Comparison of ENCODE assay signal across 15 mouse cellular contexts in the genomic region with DNA sequence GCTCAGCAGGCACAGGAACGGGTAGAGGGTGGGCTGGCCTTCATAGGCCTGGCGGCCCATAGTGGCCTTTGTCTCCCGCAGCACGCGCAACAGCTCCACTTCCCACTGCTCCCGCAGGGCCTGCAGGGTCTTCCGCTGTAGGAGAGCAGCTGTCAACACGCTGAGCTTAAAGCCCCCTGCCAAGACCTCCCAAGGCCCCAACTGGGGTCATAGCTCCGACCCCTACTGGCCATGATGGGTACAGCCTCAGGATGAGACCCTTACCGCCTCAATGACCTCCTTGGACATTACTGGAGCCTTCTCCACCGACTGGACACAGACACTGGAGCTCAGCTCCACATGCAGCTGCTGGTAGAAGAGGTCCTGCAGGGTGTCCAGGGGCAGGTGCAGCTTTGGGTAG. TPM values are rescaled to one million over a fixed set of nuclear protein-coding genes. Genes with fewer than 3 reads are reported as not detected.
DNase-seq lines count a peak whose midpoint lies in the region; ATAC-seq and TF ChIP-seq lines count a peak whose summit lies in the region.
"Had no signal": no experiment of that assay in that cellular context is flagged by ENCODE, and none has a peak within 500 bp of the region (broad histone marks: within the 10 kb centered on the region; RNA-seq: fewer than 3 reads in every experiment).

No protein-coding gene starts in this region.

- TF ChIP-seq CTCF in forebrain, postnatal 0 days (IDR thresholded peaks at IDR 0.05; ENCODE audit: low read depth): peak; percentile 32; the same call in 1 of the 2 replicates
- TF ChIP-seq CTCF in kidney, adult 2 months (conservative IDR thresholded peaks at IDR 0.05; ENCODE audit: insufficient read depth, insufficient read length, low read depth, low read length): peak; percentile 17; the same call in 1 of the 2 replicates

- H3K4me1 ChIP-seq in forebrain, postnatal 0 days (ENCODE audit: insufficient read depth): 0 out of 2 replicates have a peak, but pooled peaks cover 5% of the 10 kb centered on the region
- peaks cover 5% of the 10 kb centered on the region for H3K4me1 ChIP-seq in forebrain, embryonic 16.5 days (replicated peaks; ENCODE audit: control insufficient read depth, insufficient read depth, low read length)
- peaks cover 6% of the 10 kb centered on the region; the same call in 1 of the 2 replicates for H3K4me1 ChIP-seq in kidney, adult 2 months (ENCODE audit: control insufficient read depth, insufficient read depth, low read length)
- H3K4me1 ChIP-seq in midbrain, embryonic 11.5 days (ENCODE audit: control insufficient read depth, insufficient read depth, low read length): peaks cover 6% of the 10 kb centered on the region
- H3K4me1 ChIP-seq in midbrain, embryonic 15.5 days: peaks cover 8% of the 10 kb centered on the region
- H3K4me1 ChIP-seq in embryonic facial prominence, embryonic 10.5 days: peaks cover 6% of the 10 kb centered on the region

- no peak for TF ChIP-seq POLR2A in kidney, adult 2 months (IDR thresholded peaks at IDR 0.05; ENCODE audit: low read depth, low read length)

- peaks cover 75% of the 10 kb centered on the region for H3K36me3 ChIP-seq in forebrain, postnatal 0 days (ENCODE audit: insufficient read depth)
- peaks cover 66% of the 10 kb centered on the region for H3K36me3 ChIP-seq in forebrain, embryonic 16.5 days (ENCODE audit: control insufficient read depth, insufficient read depth)
- peaks cover 6% of the 10 kb centered on the region; the same call in 1 of the 2 replicates for H3K36me3 ChIP-seq in kidney, adult 2 months (ENCODE audit: control insufficient read depth, insufficient read depth, low read length)
- peaks cover 52% of the 10 kb centered on the region for H3K36me3 ChIP-seq in midbrain, embryonic 11.5 days (ENCODE audit: control insufficient read depth, insufficient read depth, low read length)
- peaks cover 73% of the 10 kb centered on the region for H3K36me3 ChIP-seq in midbrain, embryonic 15.5 days (replicated peaks)
- peaks cover 88% of the 10 kb centered on the region for H3K36me3 ChIP-seq in embryonic facial prominence, embryonic 10.5 days (replicated peaks)

- peaks cover 13% of the 10 kb centered on the region; the same call in 1 of the 2 replicates for H3K9me3 ChIP-seq in forebrain, postnatal 0 days (ENCODE audit: low read length)
- peaks cover 28% of the 10 kb centered on the region for H3K9me3 ChIP-seq in forebrain, embryonic 16.5 days (ENCODE audit: control insufficient read depth, low read length)
- no peaks in the 10 kb centered on the region for H3K9me3 ChIP-seq in midbrain, embryonic 11.5 days (ENCODE audit: control insufficient read depth, low read length)
- H3K9me3 ChIP-seq in midbrain, embryonic 15.5 days: peaks cover 23% of the 10 kb centered on the region
- peaks cover 53% of the 10 kb centered on the region for H3K9me3 ChIP-seq in embryonic facial prominence, embryonic 10.5 days

- H3K27ac ChIP-seq in forebrain, postnatal 0 days (ENCODE audit: low read depth, low read length): no peak overlapping the region
- H3K27ac ChIP-seq in forebrain, embryonic 16.5 days (ENCODE audit: low read length): no peak overlapping the region
- no peak overlapping the region for H3K27ac ChIP-seq in kidney, adult 2 months (ENCODE audit: insufficient read depth, low read depth, low read length)
- H3K27ac ChIP-seq in midbrain, embryonic 11.5 days (ENCODE audit: low read depth, low read length): no peak overlapping the region
- H3K27ac ChIP-seq in midbrain, embryonic 15.5 days: no peak overlapping the region
- H3K27ac ChIP-seq in embryonic facial prominence, embryonic 10.5 days (replicated peaks): no peak overlapping the region
- H3K27ac ChIP-seq: forebrain, embryonic 15.5 days; neural tube, embryonic 13.5 days had no signal

- DNase-seq in forebrain, postnatal 0 days: no peak
- DNase-seq in kidney, adult 2 months: no peak
- DNase-seq in kidney, postnatal 36 days: no peak
- no peak for DNase-seq in midbrain, embryonic 11.5 days (ENCODE audit: low spot score, missing footprints)
- DNase-seq in embryonic facial prominence, embryonic 10.5 days (ENCODE audit: low spot score): no peak
- no peak for DNase-seq in adrenal gland, postnatal 4 days (ENCODE audit: low spot score in 2 of 2)
- DNase-seq: adrenal gland, postnatal 14 days; cerebellum, postnatal 36 days; gastrocnemius, postnatal 36 days; lung, postnatal 14 days had no signal

- H3K4me2 ChIP-seq in forebrain, postnatal 0 days (ENCODE audit: low read depth): no peak overlapping the region
- no peak overlapping the region for H3K4me2 ChIP-seq in forebrain, embryonic 16.5 days (ENCODE audit: low read length)
- H3K4me2 ChIP-seq in midbrain, embryonic 11.5 days: no peak overlapping the region
- no peak overlapping the region for H3K4me2 ChIP-seq in midbrain, embryonic 15.5 days
- H3K4me2 ChIP-seq: forebrain, embryonic 15.5 days; neural tube, embryonic 13.5 days had no signal

- 59% methylated on average over 11 of the region's 11 CpGs for WGBS in forebrain, postnatal 0 days
- WGBS in forebrain, embryonic 16.5 days: 52% methylated on average over 11 of the region's 11 CpGs
- WGBS in kidney, adult 2 months: 84% methylated on average over 11 of the region's 11 CpGs
- 52% methylated on average over 11 of the region's 11 CpGs for WGBS in midbrain, embryonic 11.5 days
- WGBS in midbrain, embryonic 15.5 days: 60% methylated on average over 11 of the region's 11 CpGs
- 67% methylated on average over 11 of the region's 11 CpGs for WGBS in embryonic facial prominence, embryonic 10.5 days

- H3K27me3 ChIP-seq in forebrain, postnatal 0 days (ENCODE audit: insufficient read depth, low read length): no peaks in the 10 kb centered on the region
- peaks cover 2% of the 10 kb centered on the region for H3K27me3 ChIP-seq in forebrain, embryonic 16.5 days (replicated peaks; ENCODE audit: control insufficient read depth, insufficient read depth, low read length)
- H3K27me3 ChIP-seq in kidney, adult 2 months (replicated peaks; ENCODE audit: control insufficient read depth, insufficient read depth, low read length): no peaks in the 10 kb centered on the region
- no peaks in the 10 kb centered on the region; the same call in 1 of the 2 replicates for H3K27me3 ChIP-seq in midbrain, embryonic 11.5 days (ENCODE audit: control insufficient read depth, insufficient read depth, low read length)
- peaks cover under 1% of the 10 kb centered on the region; the same call in 1 of the 2 replicates for H3K27me3 ChIP-seq in midbrain, embryonic 15.5 days (replicated peaks)
- H3K27me3 ChIP-seq in embryonic facial prominence, embryonic 10.5 days (replicated peaks; ENCODE audit: low read depth, poor library complexity, severe bottlenecking): peaks cover 14% of the 10 kb centered on the region
- H3K27me3 ChIP-seq: forebrain, embryonic 15.5 days had no signal

- H3K9ac ChIP-seq in forebrain, postnatal 0 days: no peak overlapping the region
- no peak overlapping the region for H3K9ac ChIP-seq in forebrain, embryonic 16.5 days (replicated peaks; ENCODE audit: low read depth, low read length)
- H3K9ac ChIP-seq in midbrain, embryonic 11.5 days (ENCODE audit: low read length): no peak overlapping the region
- H3K9ac ChIP-seq in midbrain, embryonic 15.5 days: no peak overlapping the region
- H3K9ac ChIP-seq: forebrain, embryonic 15.5 days; neural tube, embryonic 13.5 days had no signal

- ATAC-seq in forebrain, postnatal 0 days: peak; percentile 19; the same call in 1 of the 2 replicates
- ATAC-seq in forebrain, embryonic 16.5 days: no peak
- peak; percentile 20; the same call in 1 of the 2 replicates for ATAC-seq in midbrain, embryonic 11.5 days (ENCODE audit: low FRiP score)
- no peak for ATAC-seq in midbrain, embryonic 15.5 days (replicated peaks)
- ATAC-seq: forebrain, embryonic 15.5 days had no signal

- no peak overlapping the region for H3K4me3 ChIP-seq in forebrain, postnatal 0 days (ENCODE audit: low read depth, low read length)
- no peak overlapping the region for H3K4me3 ChIP-seq in forebrain, embryonic 16.5 days (replicated peaks; ENCODE audit: low read length)
- no peak overlapping the region for H3K4me3 ChIP-seq in kidney, adult 2 months (ENCODE audit: insufficient read depth, low read depth, low read length)
- no peak overlapping the region for H3K4me3 ChIP-seq in midbrain, embryonic 11.5 days (ENCODE audit: low read depth, low read length)
- no peak overlapping the region for H3K4me3 ChIP-seq in midbrain, embryonic 15.5 days
- H3K4me3 ChIP-seq in embryonic facial prominence, embryonic 10.5 days: 0 out of 2 replicates have a peak overlapping the region, but pooled peaks have one; percentile 11
- H3K4me3 ChIP-seq: forebrain, embryonic 15.5 days; neural tube, embryonic 13.5 days had no signal

RNA-seq across cellular contexts. Expression of gene Polrmt, which starts 5.5 kb away (rescaled TPM):
- total RNA-seq in forebrain, postnatal 0 days (2014; rRNA removed): 27.8 and 34.9 TPM in 2 replicates
- 27.3 and 30.2 TPM in 2 replicates for polyA plus RNA-seq in forebrain, postnatal 0 days (2015; fragmentation: Nextera tagmentation; extraction: Ambion mirVana)
- 47.1 and 50.0 TPM in 2 replicates for polyA plus RNA-seq in forebrain, embryonic 16.5 days (2015; fragmentation: Nextera tagmentation; extraction: Ambion mirVana)
- 66.3 and 77.9 TPM in 2 replicates for polyA plus RNA-seq in kidney, adult 2 months (2012; rRNA removed)
- 28.5 and 31.2 TPM in 2 replicates for polyA plus RNA-seq in midbrain, embryonic 11.5 days (2014; fragmentation: Nextera tagmentation; extraction: Ambion mirVana)
- polyA plus RNA-seq in midbrain, embryonic 15.5 days (2015; fragmentation: Nextera tagmentation; extraction: Ambion mirVana): 48.3 and 50.6 TPM in 2 replicates
- 52.8 and 54.3 TPM in 2 replicates for polyA plus RNA-seq in embryonic facial prominence, embryonic 10.5 days (2016; fragmentation: Nextera tagmentation; extraction: Ambion mirVana)
- total RNA-seq in adrenal gland, postnatal 4 days (2021): 10 to 100 TPM; 61.2 to 68.6 TPM

RNA-seq across cellular contexts. Expression of gene Fgf22, which starts 14.0 kb away (rescaled TPM):
- 0.62 and 1.0 TPM in 2 replicates for total RNA-seq in forebrain, postnatal 0 days (2014; rRNA removed)
- 0.99 and 1.7 TPM in 2 replicates for polyA plus RNA-seq in forebrain, postnatal 0 days (2015; fragmentation: Nextera tagmentation; extraction: Ambion mirVana)
- polyA plus RNA-seq in forebrain, embryonic 16.5 days (2015; fragmentation: Nextera tagmentation; extraction: Ambion mirVana): 0.25 and 0.73 TPM in 2 replicates
- polyA plus RNA-seq in kidney, adult 2 months (2012; rRNA removed): not detected in 2 replicates
- polyA plus RNA-seq in midbrain, embryonic 11.5 days (2014; fragmentation: Nextera tagmentation; extraction: Ambion mirVana): 0.08 and 0.32 TPM in 2 replicates
- polyA plus RNA-seq in midbrain, embryonic 15.5 days (2015; fragmentation: Nextera tagmentation; extraction: Ambion mirVana): 1.4 and 1.6 TPM in 2 replicates
- 0.46 TPM in 1 of 2 replicates, not detected in the other for polyA plus RNA-seq in embryonic facial prominence, embryonic 10.5 days (2016; fragmentation: Nextera tagmentation; extraction: Ambion mirVana)
- not detected for total RNA-seq in adrenal gland, postnatal 4 days (2021)
- total RNA-seq: adrenal gland, postnatal 14 days; gastrocnemius, postnatal 36 days had no signal

RNA-seq across cellular contexts. Expression of gene Hcn2, which starts 24.4 kb away (rescaled TPM):
- 28.0 and 34.5 TPM in 2 replicates for total RNA-seq in forebrain, postnatal 0 days (2014; rRNA removed)
- polyA plus RNA-seq in forebrain, postnatal 0 days (2015; fragmentation: Nextera tagmentation; extraction: Ambion mirVana): 3.6 and 4.7 TPM in 2 replicates
- polyA plus RNA-seq in forebrain, embryonic 16.5 days (2015; fragmentation: Nextera tagmentation; extraction: Ambion mirVana): 0.39 and 0.52 TPM in 2 replicates
- polyA plus RNA-seq in kidney, adult 2 months (2012; rRNA removed): 1.5 and 1.9 TPM in 2 replicates
- polyA plus RNA-seq in midbrain, embryonic 11.5 days (2014; fragmentation: Nextera tagmentation; extraction: Ambion mirVana): 0.22 TPM in 2 replicates
- polyA plus RNA-seq in midbrain, embryonic 15.5 days (2015; fragmentation: Nextera tagmentation; extraction: Ambion mirVana): 1.3 and 1.7 TPM in 2 replicates
- 0.04 TPM in 1 of 2 replicates, not detected in the other for polyA plus RNA-seq in embryonic facial prominence, embryonic 10.5 days (2016; fragmentation: Nextera tagmentation; extraction: Ambion mirVana)
- 1 to 10 TPM; 8.9 to 9.3 TPM for total RNA-seq in adrenal gland, postnatal 4 days (2021)
- polyA plus RNA-seq: heart, embryonic 16.5 days had no signal

RNA-seq across cellular contexts. Expression of gene Rnf126, which starts 25.9 kb away (rescaled TPM):
- total RNA-seq in forebrain, postnatal 0 days (2014; rRNA removed): 54.1 and 88.3 TPM in 2 replicates
- 131 and 143 TPM in 2 replicates for polyA plus RNA-seq in forebrain, postnatal 0 days (2015; fragmentation: Nextera tagmentation; extraction: Ambion mirVana)
- 85.8 and 87.2 TPM in 2 replicates for polyA plus RNA-seq in forebrain, embryonic 16.5 days (2015; fragmentation: Nextera tagmentation; extraction: Ambion mirVana)
- polyA plus RNA-seq in kidney, adult 2 months (2012; rRNA removed): 90.2 and 122 TPM in 2 replicates
- 69.9 and 81.9 TPM in 2 replicates for polyA plus RNA-seq in midbrain, embryonic 11.5 days (2014; fragmentation: Nextera tagmentation; extraction: Ambion mirVana)
- 109 and 117 TPM in 2 replicates for polyA plus RNA-seq in midbrain, embryonic 15.5 days (2015; fragmentation: Nextera tagmentation; extraction: Ambion mirVana)
- 125 and 126 TPM in 2 replicates for polyA plus RNA-seq in embryonic facial prominence, embryonic 10.5 days (2016; fragmentation: Nextera tagmentation; extraction: Ambion mirVana)
- 10 to 100 TPM; 60.7 to 61.7 TPM for total RNA-seq in adrenal gland, postnatal 4 days (2021)

RNA-seq across cellular contexts. Expression of gene Fstl3, which starts 36.2 kb away (rescaled TPM):
- total RNA-seq in forebrain, postnatal 0 days (2014; rRNA removed): 2.1 and 4.5 TPM in 2 replicates
- 1.7 and 2.8 TPM in 2 replicates for polyA plus RNA-seq in forebrain, postnatal 0 days (2015; fragmentation: Nextera tagmentation; extraction: Ambion mirVana)
- polyA plus RNA-seq in forebrain, embryonic 16.5 days (2015; fragmentation: Nextera tagmentation; extraction: Ambion mirVana): 1.1 and 1.4 TPM in 2 replicates
- 17.0 and 24.1 TPM in 2 replicates for polyA plus RNA-seq in kidney, adult 2 months (2012; rRNA removed)
- 0.60 and 1.2 TPM in 2 replicates for polyA plus RNA-seq in midbrain, embryonic 11.5 days (2014; fragmentation: Nextera tagmentation; extraction: Ambion mirVana)
- 1.9 and 2.0 TPM in 2 replicates for polyA plus RNA-seq in midbrain, embryonic 15.5 days (2015; fragmentation: Nextera tagmentation; extraction: Ambion mirVana)
- polyA plus RNA-seq in embryonic facial prominence, embryonic 10.5 days (2016; fragmentation: Nextera tagmentation; extraction: Ambion mirVana): 1.9 and 2.2 TPM in 2 replicates
- total RNA-seq in adrenal gland, postnatal 4 days (2021): 1 to 10 TPM; 6.7 to 7.1 TPM

Comparison
In these comparisons a context has a peak if more than half of its experiments do, and no peak if none do; other contexts are left out.
1. ATAC-seq: peak in forebrain, postnatal 0 days (single experiment) and midbrain, embryonic 11.5 days (single experiment); none in forebrain, embryonic 16.5 days (single experiment) and midbrain, embryonic 15.5 days (single experiment).